Comparison of ENCODE assay signal across 15 mouse cellular contexts in the genomic region with DNA sequence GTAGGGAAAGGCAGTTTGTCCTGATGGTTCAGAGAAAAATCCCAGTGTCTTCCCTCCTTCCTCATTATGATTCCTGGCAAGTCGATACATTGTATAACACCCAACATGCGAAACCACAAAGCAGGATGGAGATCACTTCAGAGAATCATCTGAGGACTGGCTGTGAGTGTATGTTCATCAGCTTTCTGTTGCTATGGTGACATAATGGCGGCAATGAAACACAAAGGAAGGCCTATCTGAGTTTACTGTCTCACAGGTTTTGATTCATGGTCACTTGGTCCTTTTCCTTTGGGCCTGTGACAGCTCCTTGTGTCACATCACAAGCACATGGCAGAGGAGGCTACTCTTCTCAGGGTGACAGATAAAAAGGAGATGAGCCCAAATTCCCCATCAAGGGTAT.
"Had no signal": no experiment of that assay in that cellular context is flagged by ENCODE, and none has a peak within 500 bp of the region (broad histone marks: within the 10 kb centered on the region; RNA-seq: fewer than 3 reads in every experiment).

No protein-coding gene starts in this region.

- H3K27ac ChIP-seq: kidney, embryonic 15.5 days; left cerebral cortex, adult 2 months; liver, embryonic 13.5 days; midbrain, embryonic 13.5 days; neural tube, embryonic 12.5 days; neural tube, embryonic 15.5 days had no signal

- H3K36me3 ChIP-seq: kidney, embryonic 15.5 days; liver, embryonic 13.5 days; midbrain, embryonic 13.5 days; neural tube, embryonic 12.5 days; neural tube, embryonic 15.5 days had no signal

- H3K9me3 ChIP-seq: kidney, embryonic 15.5 days; liver, embryonic 13.5 days; midbrain, embryonic 13.5 days; neural tube, embryonic 12.5 days; neural tube, embryonic 15.5 days had no signal

- H3K4me3 ChIP-seq: kidney, embryonic 15.5 days; left cerebral cortex, adult 2 months; liver, embryonic 13.5 days; midbrain, embryonic 13.5 days; neural tube, embryonic 12.5 days; neural tube, embryonic 15.5 days had no signal

- H3K27me3 ChIP-seq: kidney, embryonic 15.5 days; liver, embryonic 13.5 days; midbrain, embryonic 13.5 days; neural tube, embryonic 12.5 days; neural tube, embryonic 15.5 days had no signal

- H3K9ac ChIP-seq: kidney, embryonic 15.5 days; liver, embryonic 13.5 days; midbrain, embryonic 13.5 days; neural tube, embryonic 12.5 days; neural tube, embryonic 15.5 days had no signal

- H3K4me1 ChIP-seq: kidney, embryonic 15.5 days; liver, embryonic 13.5 days; midbrain, embryonic 13.5 days; neural tube, embryonic 12.5 days; neural tube, embryonic 15.5 days had no signal

- H3K4me2 ChIP-seq: kidney, embryonic 15.5 days; liver, embryonic 13.5 days; midbrain, embryonic 13.5 days; neural tube, embryonic 12.5 days; neural tube, embryonic 15.5 days had no signal

- DNase-seq: kidney, adult 8-10 months; kidney, postnatal 10 days; kidney, postnatal 36 days; layer of hippocampus, postnatal 36 days; liver, embryonic 13.5 days; lung, adult 2 months; lung, postnatal 14 days; lung, postnatal 4 days; thymus, adult 18-20 months; thymus, postnatal 36 days had no signal

- ATAC-seq: midbrain, embryonic 13.5 days had no signal
